Mouse (Mus musculus): ENCODE data around the gene Pcsk1n.
"Not testable (repeated sequence)": the region's sequence is repeated elsewhere in the genome, so short reads cannot be mapped to it uniquely, and the experiment has no call there.

DNA sequence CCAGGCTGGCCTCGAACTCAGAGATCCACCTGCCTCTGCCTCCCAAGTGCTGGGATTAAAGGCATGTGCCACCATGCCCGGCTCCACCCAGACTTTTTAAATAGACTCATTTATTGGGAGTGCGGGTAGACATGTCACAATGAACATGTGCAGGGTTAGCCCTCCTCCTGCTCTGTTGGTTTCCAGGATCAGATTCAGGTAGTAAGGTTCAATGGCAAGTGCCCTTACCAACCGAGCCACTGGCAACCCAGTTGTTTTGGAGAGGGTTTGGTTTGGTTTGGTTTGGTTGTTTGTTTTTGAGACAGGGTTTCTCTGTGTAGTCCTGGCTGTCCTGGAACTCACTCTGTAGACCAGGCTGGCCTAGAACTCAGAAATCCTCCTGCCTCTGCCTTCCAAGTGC, 10.4 kb upstream of the Pcsk1n start, which contains the start of gene Gm10490:
- TF ChIP-seq CTCF, EP300 (IDR thresholded peaks at IDR 0.05): not testable (repeated sequence)
